Mouse (Mus musculus) v-Abl transformed pro-B cells (cell line): ENCODE measurements around the gene Syt14.

Source experiments
- in situ Hi-C, 2 experiments: fragments of 400-800 bp; cut with MboI; formaldehyde crosslinking; loops; one replicate each; pipeline ENCODE4 v1.15.1; 2025; ENCODE audit not compliant: unreplicated experiment in 2 of 2

Syt14 gene

DNA sequence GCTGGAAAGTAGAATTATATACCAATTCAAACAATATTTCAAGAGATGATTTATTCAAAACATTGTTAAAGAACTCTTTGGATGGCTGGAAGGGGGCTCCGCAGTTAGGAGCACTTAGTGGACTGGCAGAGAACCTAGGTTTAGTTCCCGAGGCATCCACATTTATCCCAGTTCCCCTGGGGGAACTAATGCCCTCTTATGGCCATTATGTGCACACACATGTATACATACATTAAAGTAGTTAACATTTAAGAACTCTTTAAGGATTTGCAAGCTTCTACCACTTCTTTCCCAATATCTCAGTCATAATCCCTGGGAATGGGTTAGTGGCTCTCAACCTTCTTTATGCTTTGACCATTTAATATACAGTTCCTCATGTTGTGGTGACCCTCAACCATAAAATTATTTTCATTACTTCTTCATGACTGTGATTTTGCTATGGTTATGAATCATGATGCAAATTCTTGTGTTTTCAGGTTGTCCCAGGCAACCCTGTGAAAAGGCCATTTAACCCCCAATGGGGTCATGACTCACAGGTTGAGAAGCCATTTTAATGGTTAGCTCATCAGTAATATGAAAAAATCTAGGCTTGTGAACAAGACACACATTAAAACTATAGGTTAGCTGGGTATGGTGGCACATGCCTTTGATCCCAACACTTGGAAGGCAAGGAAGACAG, 152.8 kb downstream of the Syt14 start:
- in situ Hi-C loops, result no loop called here

DNA sequence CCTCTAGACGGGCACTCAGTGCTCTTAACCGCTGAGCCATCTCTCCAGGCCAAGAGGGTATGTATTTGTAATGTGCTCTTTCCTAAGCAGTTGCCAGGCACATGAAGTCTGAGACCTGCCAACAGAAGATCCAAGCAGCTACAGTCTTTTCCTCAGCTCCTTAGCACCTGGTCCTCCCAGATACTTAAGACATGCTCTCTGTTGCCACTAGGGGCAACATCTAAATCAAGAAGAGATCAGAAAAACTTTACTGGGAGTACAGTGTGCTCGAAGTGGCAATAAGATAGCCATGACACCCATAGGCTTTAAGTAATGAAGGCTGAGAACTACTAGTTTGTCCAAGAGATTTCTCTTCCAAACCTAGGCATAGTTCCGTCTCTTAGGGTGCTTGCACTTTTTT, 155.4 kb downstream of the Syt14 start:
- in situ Hi-C loops, result no loop called here

DNA sequence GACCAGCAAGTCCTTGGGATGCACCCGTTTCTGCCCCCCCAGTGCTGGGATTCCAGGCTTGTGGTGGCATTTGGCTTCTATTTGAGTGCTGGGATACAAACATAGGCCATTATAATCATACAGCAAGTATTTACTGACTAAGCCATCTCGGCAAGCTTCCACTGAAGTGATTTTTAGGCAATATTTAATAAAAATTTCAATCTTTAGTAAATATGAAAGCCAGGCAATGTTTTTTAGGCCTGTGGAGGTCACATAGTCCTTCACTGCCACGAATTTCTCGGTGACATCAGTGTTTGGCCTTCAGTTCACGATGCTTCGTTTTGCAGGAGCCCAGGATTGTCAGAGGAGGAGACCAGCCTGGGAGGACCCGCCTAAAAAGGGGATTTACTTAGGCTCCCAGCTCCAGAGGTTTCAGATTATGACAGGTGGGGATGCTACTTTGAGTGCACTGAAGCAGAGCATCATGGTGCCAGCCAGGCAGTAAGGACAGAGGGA, 156.4 kb downstream of the Syt14 start:
- in situ Hi-C loops, result no loop called here

DNA sequence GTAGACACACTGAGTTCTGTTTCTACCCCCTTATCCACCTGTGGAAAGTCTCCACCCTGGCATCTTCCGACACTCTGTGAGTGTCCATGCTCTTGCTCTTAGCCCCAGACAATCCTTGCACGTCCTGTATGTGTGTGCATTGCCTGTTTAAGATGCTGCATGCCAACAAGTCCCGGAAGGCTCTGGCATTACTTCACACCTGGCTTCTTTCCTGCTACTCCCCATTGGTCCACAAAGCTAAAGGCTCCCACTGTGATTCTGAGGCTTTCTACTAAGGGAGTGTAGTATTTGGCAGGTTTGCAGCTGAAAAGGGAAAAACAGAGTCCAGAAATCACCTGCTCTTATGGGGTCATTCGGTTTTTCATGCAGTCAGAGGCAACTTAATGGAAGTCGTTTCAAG, 162.7 kb downstream of the Syt14 start:
- in situ Hi-C loops, result no loop called here

DNA sequence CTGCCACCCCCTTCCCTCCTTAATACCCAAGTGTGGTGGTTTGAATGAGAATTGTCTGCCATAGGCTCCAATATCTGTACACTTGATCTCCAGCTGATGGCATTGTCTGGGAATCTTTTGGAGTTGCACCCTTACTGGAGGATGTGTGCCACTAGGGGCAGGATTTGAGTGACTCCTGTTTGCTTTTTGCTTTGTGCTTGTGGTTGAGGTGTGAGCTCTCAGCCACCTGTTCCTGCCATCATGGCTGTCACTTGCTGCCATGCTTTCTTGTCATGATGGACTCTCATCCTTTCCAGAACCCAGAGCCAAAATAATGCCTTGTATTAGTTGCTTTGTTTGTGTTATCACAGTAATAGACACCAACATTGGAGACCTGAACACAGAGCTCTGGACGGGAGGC, 165.8 kb downstream of the Syt14 start:
- in situ Hi-C loops, result no loop called here

DNA sequence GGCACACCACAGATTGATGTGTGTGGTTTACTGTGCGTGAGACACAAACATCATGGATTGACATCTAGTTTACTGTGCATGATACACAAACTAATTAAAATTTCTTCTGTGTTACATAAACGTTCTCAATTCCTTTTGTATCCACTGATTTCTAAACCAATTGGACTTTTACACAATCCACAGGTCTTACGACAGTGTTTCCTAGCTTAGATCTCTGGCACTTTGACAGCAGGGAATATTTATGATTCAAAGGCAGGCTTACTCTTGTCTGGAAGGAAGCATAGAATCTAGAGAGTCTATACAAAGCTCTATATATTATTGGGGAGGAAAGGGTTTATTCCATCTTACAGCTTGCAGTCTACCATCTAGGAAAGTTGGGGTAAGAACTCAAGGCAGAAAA, 171.1 kb downstream of the Syt14 start:
- in situ Hi-C loops, result loop anchor here in 1 of 2 experiments (5.0 kb wide), 1 partner anchor 33 kb away; no protein-coding TSS in a partner anchor

DNA sequence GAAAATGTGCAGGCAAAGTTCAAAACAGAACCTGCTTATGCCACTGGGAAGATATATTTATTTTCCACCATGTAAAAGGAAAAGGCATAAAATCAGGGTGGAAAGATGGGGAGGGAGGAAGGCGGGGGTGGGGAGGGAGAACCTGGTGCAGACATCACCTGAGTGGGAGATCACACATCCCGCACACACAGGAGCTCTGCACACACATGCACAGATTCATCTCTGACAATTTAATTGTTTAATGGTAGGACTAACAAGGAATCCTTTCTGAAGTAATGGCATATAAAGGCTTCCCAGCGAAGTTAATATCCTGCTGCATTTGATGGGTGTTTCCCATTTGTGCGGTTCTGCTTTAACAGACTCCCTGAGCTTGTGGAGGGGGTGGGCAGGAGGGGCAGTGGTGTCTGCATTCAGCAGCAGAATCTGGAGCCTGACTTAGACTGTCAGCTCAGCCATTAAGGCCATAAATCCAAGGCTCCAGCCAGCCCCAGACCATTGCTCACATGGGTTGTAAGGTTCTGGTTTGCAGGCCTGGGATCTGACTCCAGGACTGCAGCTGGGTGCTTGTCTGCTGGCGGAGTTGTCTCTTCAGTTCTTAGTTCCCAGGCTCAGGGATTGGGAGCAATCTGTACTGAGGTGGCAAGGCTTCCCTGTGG, 174.1 kb downstream of the Syt14 start:
- in situ Hi-C loops, result loop anchor here in 1 of 2 experiments (5.0 kb wide), 1 partner anchor 36 kb away; no protein-coding TSS in a partner anchor

DNA sequence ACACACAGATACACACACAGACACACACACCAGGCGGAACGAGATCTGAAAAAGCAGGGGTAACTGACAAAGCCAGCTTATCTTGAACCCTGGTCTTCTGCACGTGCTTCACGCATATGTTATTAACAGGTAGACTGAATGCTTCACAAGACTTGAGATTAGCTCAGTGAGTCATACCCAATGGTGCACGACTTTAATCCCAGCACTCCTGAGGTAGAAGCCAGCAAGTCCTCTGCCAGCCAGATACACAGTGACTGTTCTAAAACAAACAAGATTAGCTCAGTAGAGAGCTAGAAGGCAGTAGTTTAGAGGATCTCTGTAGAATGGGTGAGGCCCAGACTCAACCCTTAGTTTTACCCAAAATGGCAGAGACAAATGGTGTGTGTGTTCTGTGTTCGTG, 175.3 kb downstream of the Syt14 start:
- in situ Hi-C loops, result loop anchor here in 1 of 2 experiments (5.0 kb wide), 1 partner anchor 37 kb away; no protein-coding TSS in a partner anchor

DNA sequence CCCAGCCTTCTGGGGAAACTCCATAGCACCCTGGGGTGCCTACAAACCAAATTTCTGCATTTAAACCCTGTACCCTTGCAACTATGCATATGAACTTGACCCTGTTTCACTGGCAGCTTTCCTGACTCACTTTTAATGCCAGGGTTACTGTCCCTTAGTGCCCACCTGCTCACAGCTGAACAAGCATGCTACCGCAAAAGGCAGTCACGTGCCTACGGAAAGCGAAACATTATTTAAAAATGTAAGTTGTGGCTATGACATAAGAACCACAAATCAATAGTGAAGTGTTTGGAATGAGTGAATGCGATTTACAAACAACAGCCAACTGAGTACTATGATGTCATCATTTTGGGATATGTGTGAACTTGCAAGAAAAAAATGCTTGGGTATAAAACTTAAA, 178.0 kb downstream of the Syt14 start:
- in situ Hi-C loops, result loop anchor here in 1 of 2 experiments (5.0 kb wide), 1 partner anchor 35 kb away; no protein-coding TSS in a partner anchor

DNA sequence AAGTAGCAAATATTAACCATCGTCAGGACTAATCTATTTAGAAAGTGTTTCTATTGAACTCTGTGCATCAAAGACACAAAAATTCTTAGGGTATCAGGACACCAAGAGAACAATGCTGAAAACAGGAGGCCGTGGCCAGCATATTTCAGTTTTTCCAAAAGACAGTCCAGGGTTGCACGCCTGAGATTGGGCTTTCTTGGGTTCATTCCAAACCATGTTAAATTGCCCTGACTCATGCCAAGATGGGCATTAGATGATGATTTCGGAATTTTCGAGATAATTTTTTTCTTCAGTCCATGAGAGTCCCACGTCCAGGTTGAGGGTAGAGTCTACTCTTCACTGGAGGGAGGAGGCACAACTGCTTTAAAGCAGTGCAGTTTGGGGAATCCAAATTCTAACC, 178.6 kb downstream of the Syt14 start:
- in situ Hi-C loops, result loop anchor here in 1 of 2 experiments (5.0 kb wide), 1 partner anchor 35 kb away; no protein-coding TSS in a partner anchor

DNA sequence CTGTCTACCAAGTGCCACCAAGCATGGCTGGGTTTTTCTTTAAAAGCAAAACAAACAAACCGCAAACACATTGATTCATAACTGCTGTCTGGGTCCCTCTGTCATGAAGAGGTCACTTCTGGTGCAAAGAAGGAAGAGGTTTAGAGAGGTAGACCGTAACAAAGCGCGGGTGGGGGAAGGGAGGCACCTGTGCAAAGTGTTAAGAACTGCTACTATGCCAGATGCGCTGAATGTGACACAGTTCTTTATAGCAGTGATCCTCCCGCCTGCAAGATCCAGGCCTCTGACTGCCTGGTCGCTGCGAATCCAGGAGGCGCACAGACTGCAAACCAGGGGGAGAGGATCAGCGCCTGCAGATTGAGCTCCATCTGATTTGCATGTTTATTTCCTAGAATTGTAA, 179.2 kb downstream of the Syt14 start:
- in situ Hi-C loops, result loop anchor here in 1 of 2 experiments (5.0 kb wide), 1 partner anchor 36 kb away; no protein-coding TSS in a partner anchor

DNA sequence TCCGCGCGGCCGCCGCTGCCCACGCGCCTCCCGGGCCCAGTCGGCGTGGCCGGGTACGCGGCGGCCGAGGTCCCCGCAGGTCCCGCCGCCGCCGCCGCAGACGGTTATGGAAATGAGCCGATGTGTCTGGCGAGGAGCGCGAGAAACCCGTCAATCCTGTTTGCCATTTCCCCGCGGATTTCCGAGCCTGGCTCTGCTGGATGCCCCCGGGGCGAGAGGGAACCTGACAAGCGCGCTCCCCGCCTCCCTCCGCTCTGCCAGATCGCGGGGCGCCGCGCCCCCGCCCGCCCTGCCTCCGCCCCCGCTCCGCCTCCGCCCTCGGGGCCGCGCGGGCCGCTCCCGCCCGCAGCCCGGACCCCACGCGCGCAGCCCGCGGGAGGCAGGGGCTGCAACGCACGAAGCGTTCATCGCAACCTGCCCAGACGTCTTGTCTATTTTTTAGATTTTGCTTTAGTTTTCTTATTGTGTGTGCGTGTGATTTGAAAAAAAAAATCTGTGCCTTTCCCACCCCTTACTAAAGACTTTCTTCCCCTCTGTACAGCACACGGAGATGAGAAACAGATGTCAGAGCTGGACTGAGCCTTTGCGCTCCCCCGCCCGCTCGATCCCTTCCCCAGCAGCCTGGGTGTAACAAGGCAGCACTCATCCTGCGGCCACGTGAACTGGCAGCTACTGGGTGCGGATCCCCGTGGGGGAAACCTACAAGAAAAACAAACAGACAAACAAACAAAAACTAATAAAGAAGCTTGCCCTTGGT, 179.9 kb downstream of the Syt14 start, which contains the start of gene Sertad4:
Sertad4 (minus strand) TSS at position 283 of the 757 bp plus-strand sequence.
- in situ Hi-C loops, result loop anchor here in 1 of 2 experiments (5.0 kb wide), 1 partner anchor 37 kb away; no protein-coding TSS in a partner anchor

DNA sequence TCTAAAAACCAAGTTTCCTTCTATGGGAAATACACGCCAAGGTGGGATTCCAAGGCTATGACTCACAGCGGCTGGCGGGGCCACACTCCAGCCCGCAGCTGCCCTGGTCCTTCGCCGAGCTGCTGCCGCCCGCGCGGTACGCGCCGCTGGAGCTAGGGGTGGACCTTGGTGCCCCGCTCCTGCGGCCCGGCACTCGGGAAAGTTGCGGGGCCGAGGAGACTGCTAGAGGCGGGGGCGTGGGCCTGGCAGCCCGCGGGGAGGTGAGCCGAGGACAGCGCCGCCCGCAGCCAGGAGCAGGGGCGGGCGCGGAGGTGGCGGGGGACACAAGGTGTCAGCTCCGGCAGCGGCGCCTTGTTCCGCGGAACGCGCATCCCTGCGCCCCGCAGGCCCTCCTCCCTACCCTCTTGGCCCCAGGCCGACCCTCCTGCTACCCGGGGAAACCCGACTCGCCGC, 180.7 kb downstream of the Syt14 start:
- in situ Hi-C loops, result loop anchor here in 1 of 2 experiments (5.0 kb wide), 1 partner anchor 37 kb away; no protein-coding TSS in a partner anchor

DNA sequence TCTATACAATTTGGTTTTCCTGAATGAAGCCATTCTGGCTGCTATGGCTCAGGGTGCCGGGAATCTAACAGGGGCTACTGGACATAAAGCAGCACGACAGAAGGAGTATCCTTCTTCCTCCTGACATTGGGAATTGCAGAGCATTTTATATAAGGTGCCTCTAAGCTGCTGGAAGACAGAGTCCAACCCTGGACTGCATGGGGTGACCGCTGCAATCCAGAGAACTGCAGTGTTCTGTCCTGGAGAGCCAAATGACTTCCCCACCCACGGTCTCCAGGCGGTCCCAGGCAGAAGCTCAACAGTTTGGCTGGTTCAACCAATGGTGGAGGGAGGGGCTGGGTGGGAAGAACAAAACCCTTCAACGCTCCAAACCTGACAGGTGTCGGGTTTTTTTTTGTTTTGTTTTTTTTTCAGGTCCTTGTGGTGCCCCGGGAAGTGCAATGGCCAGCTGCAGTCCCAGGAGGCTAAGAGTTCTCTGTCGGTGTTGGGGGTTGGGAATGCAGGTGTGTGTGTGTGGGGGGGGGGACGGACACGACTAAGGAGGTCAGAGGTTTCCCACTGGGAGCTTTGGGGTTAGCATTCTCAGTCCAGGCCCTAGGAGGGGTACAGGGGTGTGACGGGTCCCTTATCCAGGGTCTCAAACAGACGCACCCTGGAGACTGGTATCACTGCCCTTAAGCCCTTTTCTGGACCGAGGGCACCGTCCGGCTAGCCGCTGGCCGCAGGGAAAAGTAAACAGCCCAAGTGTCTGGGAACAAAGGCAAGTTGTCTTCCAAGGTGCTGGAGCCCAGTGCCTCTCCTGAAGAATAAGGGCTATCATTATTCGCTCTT, 181.4 kb downstream of the Syt14 start:
- in situ Hi-C loops, result no loop called here

DNA sequence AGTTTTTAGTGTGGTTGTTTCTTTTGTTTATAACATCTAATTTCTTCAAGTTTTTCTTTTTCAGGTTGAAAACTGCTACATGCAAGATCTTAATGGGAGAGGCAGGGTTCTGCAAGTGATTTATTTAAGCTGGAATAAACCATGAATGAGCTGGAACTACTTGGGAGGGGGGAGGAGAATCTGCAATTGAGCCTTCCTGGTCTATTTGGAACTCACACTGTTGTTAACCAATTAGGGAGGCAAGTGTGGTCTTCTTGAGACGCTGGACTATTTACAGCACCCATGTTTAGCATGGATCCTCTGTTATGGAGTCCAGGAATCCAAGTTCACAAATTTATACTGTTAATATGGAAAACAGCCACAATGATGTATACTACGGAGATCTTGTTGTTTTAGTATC, 182.1 kb downstream of the Syt14 start:
- in situ Hi-C loops, result no loop called here

DNA sequence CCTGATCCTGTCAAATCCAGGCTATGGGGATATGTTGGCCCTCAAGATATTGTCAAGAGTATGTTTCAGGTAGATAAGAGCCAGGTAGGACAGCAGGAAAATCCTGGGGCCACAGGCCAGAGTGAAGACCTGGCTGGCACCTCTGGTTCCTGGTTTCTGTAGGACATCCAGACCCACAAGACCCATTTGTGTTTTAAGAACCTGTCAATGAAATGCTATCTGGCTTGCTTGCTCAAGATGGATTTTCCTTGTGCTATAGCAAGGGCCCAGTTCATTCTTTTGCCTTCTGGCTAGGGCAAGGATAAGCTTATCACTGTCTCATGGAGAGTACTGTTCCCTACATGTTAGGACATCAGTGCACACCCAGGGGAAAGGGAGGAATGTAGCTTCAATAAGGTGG, 183.5 kb downstream of the Syt14 start:
- in situ Hi-C loops, result no loop called here

DNA sequence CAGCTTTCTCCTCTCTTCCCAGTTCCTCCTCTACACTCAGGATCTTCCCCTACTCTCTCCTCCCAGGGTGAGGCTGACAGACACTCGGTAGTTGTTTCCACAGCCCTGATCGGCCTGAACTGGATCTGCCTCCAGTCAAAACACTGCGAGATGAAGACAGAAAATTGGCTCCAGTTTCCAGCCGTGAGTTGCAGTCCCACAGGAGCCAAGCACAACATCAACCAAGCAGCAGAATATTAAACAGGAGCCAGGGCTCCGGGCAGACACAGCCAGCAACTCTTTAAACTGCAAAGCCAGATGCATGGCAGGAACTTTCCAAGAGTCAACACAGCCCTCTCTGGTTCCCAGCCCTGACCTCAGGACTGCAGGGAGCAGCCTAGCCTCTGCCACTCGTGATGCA, 183.9 kb downstream of the Syt14 start:
- in situ Hi-C loops, result no loop called here

DNA sequence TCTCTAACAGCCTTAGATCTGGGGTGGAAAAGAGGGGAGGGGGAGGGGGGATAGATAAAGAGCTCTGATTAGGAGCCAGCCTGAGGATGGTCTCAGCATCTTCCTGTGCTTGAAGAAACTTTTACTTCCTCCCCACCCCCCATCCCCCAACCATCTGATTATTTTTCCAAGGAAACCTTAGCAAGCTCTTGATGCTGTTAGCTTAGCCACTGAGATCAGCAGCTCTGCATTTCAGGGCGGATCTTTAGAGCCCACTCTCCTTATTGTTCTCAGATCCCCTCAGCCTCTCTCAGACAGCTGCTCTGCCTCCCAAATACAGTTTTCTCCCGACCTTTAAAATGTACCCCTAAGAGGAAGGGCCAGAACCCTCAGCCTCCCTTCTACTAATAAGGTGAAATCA, 184.4 kb downstream of the Syt14 start:
- in situ Hi-C loops, result no loop called here

DNA sequence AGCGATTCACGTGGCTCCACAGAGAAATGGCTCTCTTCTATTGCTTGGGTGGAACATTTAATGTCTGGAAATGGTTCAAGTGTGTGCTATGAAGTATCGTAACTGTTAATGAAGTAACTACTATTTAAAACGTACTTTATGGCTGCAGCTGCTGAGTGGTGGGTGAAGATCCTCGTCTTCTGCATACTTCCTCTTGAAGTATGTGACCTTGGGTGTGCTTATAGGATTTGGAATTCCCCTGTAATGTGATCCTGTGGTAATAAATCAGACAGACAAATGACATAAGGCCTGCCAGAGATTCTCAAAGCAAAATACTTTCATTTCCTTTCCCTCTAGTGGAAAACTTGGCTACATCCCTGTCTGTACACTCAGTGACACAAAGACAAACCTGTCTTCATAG, 186.0 kb downstream of the Syt14 start:
- in situ Hi-C loops, result loop anchor here in 1 of 2 experiments (10.0 kb wide), 1 partner anchor 45 kb away; no protein-coding TSS in a partner anchor

DNA sequence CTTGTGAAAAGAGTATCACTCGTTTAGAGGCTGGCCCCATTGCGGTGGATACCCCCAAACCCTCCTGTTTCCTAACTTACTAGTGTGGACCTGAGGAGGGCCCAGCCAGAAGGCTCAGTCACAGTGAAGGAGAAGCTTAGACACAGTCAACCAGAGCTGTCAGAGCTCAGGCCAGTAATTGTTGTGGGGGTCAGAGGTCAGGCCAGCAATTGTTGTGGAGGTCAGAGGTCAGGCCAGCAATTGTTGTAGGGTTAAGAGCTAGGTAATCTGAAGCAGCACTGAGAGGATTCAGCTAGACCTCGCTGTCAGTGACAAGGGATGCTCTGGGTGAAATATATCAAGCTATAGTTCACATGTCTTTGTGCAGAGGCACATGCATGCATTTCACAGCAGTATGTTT, 188.3 kb downstream of the Syt14 start:
- in situ Hi-C loops, result loop anchor here in 1 of 2 experiments (10.0 kb wide), 1 partner anchor 48 kb away; no protein-coding TSS in a partner anchor
